Mouse (Mus musculus) monocyte, adult 5-6 weeks (primary cell): ENCODE data around the gene Snx18. TPM values are rescaled to one million over a fixed set of nuclear protein-coding genes. Genes with fewer than 3 reads are reported as not detected.

Experiments
- total RNA-seq: library from RNA; stranded (forward); fragments of 200-1000, 200-491, 200-594 nt; gene quantifications from 3 replicates; pipeline ENCODE4 v1.2.3, GENCODE M21; 2017

The Snx18 gene
- total RNA-seq, 1 experiment from 2014 or later, result 88.0 TPM

Other genes starting within 250 kb of the Snx18 start
- not detected in 3 replicates for gene Hspb3, start 45.1 kb upstream of the Snx18 start, total RNA-seq
- 8.4 to 11.4 TPM (median 11.3 TPM) in 3 replicates for gene Arl15, start 175.9 kb upstream of the Snx18 start, total RNA-seq